Comparison of ENCODE assay signal across 22 mouse cellular contexts in genomic region chr19:54257889-54258288, GRCm38 (mm10).
DNase-seq lines count a peak whose midpoint lies in the region; ATAC-seq and TF ChIP-seq lines count a peak whose summit lies in the region.
"Had no signal": no experiment of that assay in that cellular context is flagged by ENCODE, and none has a peak within 500 bp of the region (broad histone marks: within the 10 kb centered on the region; RNA-seq: fewer than 3 reads in every experiment).

No protein-coding gene starts in this region.

- in situ Hi-C loops in CH12.LX (cut with MboI; ENCODE audit: low pct_ligation_motif_present, low pct_unique_long_range_greater_than_20kb, low sequenced_read_pairs), result no loop called here

- no peaks in the 10 kb centered on the region for H3K36me3 ChIP-seq in kidney, postnatal 0 days (ENCODE audit: insufficient read depth, low read length)
- no peaks in the 10 kb centered on the region for H3K36me3 ChIP-seq in kidney, adult 2 months (ENCODE audit: control insufficient read depth, insufficient read depth, low read length)
- no peaks in the 10 kb centered on the region for H3K36me3 ChIP-seq in CH12.LX (replicated peaks in 1 of 2; ENCODE audit: control insufficient read depth in 1 of 2, insufficient read depth in 1 of 2, low read length in 1 of 2)
- H3K36me3 ChIP-seq: embryonic facial prominence, embryonic 15.5 days; forebrain, embryonic 10.5 days; G1E; heart, embryonic 13.5 days; kidney, embryonic 15.5 days; limb, embryonic 12.5 days; liver, embryonic 13.5 days; neural tube, embryonic 12.5 days had no signal

- H3K27ac ChIP-seq in kidney, postnatal 0 days, result no peak overlapping the region
- no peak overlapping the region for H3K27ac ChIP-seq in kidney, adult 2 months (ENCODE audit: insufficient read depth, low read depth, low read length)
- H3K27ac ChIP-seq in CH12.LX (ENCODE audit: insufficient read depth, low read depth), result no peak overlapping the region
- H3K27ac ChIP-seq: embryonic facial prominence, embryonic 15.5 days; forebrain, embryonic 10.5 days; heart, embryonic 13.5 days; kidney, embryonic 15.5 days; limb, embryonic 12.5 days; liver, embryonic 13.5 days; neural tube, embryonic 12.5 days had no signal

- no peak for TF ChIP-seq EP300 in CH12.LX (IDR thresholded peaks at IDR 0.05; ENCODE audit: low read length)

- H3K27me3 ChIP-seq in kidney, postnatal 0 days (ENCODE audit: insufficient read depth, low read length), result no peaks in the 10 kb centered on the region
- no peaks in the 10 kb centered on the region for H3K27me3 ChIP-seq in kidney, adult 2 months (replicated peaks; ENCODE audit: control insufficient read depth, insufficient read depth, low read length)
- H3K27me3 ChIP-seq in CH12.LX (replicated peaks), result no peaks in the 10 kb centered on the region
- H3K27me3 ChIP-seq: kidney, embryonic 15.5 days; liver, embryonic 13.5 days; neural tube, embryonic 12.5 days had no signal

- H3K9me3 ChIP-seq in kidney, postnatal 0 days (replicated peaks; ENCODE audit: low read length), result no peaks in the 10 kb centered on the region
- H3K9me3 ChIP-seq in CH12.LX (replicated peaks; ENCODE audit: low read length), result no peaks in the 10 kb centered on the region
- H3K9me3 ChIP-seq: embryonic facial prominence, embryonic 15.5 days; forebrain, embryonic 10.5 days; G1E; heart, embryonic 13.5 days; kidney, embryonic 15.5 days; limb, embryonic 12.5 days; liver, embryonic 13.5 days; neural tube, embryonic 12.5 days had no signal

- no peak overlapping the region for H3K4me3 ChIP-seq in kidney, postnatal 0 days (replicated peaks; ENCODE audit: low read depth, low read length)
- no peak overlapping the region for H3K4me3 ChIP-seq in kidney, adult 2 months (ENCODE audit: insufficient read depth, low read depth, low read length)
- no peak overlapping the region for H3K4me3 ChIP-seq in CH12.LX (replicated peaks in 1 of 3; ENCODE audit: low read depth in 2 of 3, low read length in 2 of 3, poor library complexity in 1 of 3)
- H3K4me3 ChIP-seq: embryonic facial prominence, embryonic 15.5 days; forebrain, embryonic 10.5 days; heart, embryonic 13.5 days; kidney, embryonic 15.5 days; limb, embryonic 12.5 days; liver, embryonic 13.5 days; neural tube, embryonic 12.5 days had no signal

- H3K4me2 ChIP-seq in kidney, postnatal 0 days (ENCODE audit: low read length), result no peak overlapping the region
- H3K4me2 ChIP-seq in CH12.LX (ENCODE audit: insufficient read depth, low read depth, poor library complexity, severe bottlenecking), result no peak overlapping the region
- H3K4me2 ChIP-seq: embryonic facial prominence, embryonic 15.5 days; heart, embryonic 13.5 days; kidney, embryonic 15.5 days; limb, embryonic 12.5 days; liver, embryonic 13.5 days; neural tube, embryonic 12.5 days had no signal

- TF ChIP-seq RAD21 in CH12.LX (IDR thresholded peaks at IDR 0.05; ENCODE audit: low read depth, low read length), result peak; percentile 32

- no peak for TF ChIP-seq POLR2A in kidney, adult 2 months (IDR thresholded peaks at IDR 0.05; ENCODE audit: low read depth, low read length)
- TF ChIP-seq POLR2A in CH12.LX (IDR thresholded peaks at IDR 0.05; ENCODE audit: low read depth, low read length), result no peak
- TF ChIP-seq POLR2A in brain, embryonic 14.5 days (IDR thresholded peaks at IDR 0.05; ENCODE audit: borderline replicate concordance, extremely low read depth, insufficient read depth, insufficient read length, poor library complexity, severe bottlenecking), result no peak

- ATAC-seq in kidney, postnatal 0 days (replicated peaks; ENCODE audit: low FRiP score, low read depth), result no peak

- 92% methylated on average over 3 of the region's 3 CpGs for WGBS in kidney, postnatal 0 days
- 88% methylated on average over 3 of the region's 3 CpGs for WGBS in kidney, adult 2 months

- H3K4me1 ChIP-seq in kidney, postnatal 0 days (replicated peaks; ENCODE audit: insufficient read depth, low read length), result no peaks in the 10 kb centered on the region
- H3K4me1 ChIP-seq in kidney, adult 2 months (ENCODE audit: control insufficient read depth, insufficient read depth, low read length), result no peaks in the 10 kb centered on the region
- H3K4me1 ChIP-seq in CH12.LX (ENCODE audit: control insufficient read depth in 1 of 2, insufficient read depth in 2 of 2), result peaks cover 4 to 37% of the 10 kb centered on the region in 2 experiments; a peak in 3 of 4 replicates
- H3K4me1 ChIP-seq: embryonic facial prominence, embryonic 15.5 days; heart, embryonic 13.5 days; kidney, embryonic 15.5 days; limb, embryonic 12.5 days; liver, embryonic 13.5 days had no signal

- H3K79me2 ChIP-seq in CH12.LX (replicated peaks; ENCODE audit: control insufficient read depth, extremely low read depth, insufficient read depth, poor library complexity, severe bottlenecking), result no peaks in the 10 kb centered on the region

- dilution Hi-C loops in CH12.LX (cut with MboI; ENCODE audit: extremely low pct_ligation_motif_present, extremely low pct_unique_long_range_greater_than_20kb, low sequenced_read_pairs), result no loop called here

- peak; percentile 10 for DNase-seq in embryo, embryonic 10 days (ENCODE audit: low spot score)
- no peak for DNase-seq in embryo, embryonic 10.5 days (ENCODE audit: low spot score)
- no peak for DNase-seq in kidney, postnatal 0 days (ENCODE audit: low spot score)
- DNase-seq in kidney, adult 2 months, result no peak
- no peak for DNase-seq in CH12.LX (ENCODE audit: extremely low read depth)
- DNase-seq in brain, embryonic 14.5 days (ENCODE audit: low read depth), result no peak
- DNase-seq in spleen, postnatal 10 days (ENCODE audit: low spot score in 2 of 2), result no peak
- no peak for DNase-seq in thymus, postnatal 4 days
- DNase-seq: adrenal gland, adult 8-10 months; cerebellum, adult 8-10 months; embryo, embryonic 11 days; gastrocnemius, postnatal 25 days; liver, embryonic 13.5 days; right cerebral cortex, postnatal 14 days; thymus, postnatal 25 days had no signal

- peak; percentile 49 for TF ChIP-seq CTCF in kidney, postnatal 0 days (IDR thresholded peaks at IDR 0.05; ENCODE audit: low read depth)
- TF ChIP-seq CTCF in kidney, adult 2 months (conservative IDR thresholded peaks at IDR 0.05; ENCODE audit: insufficient read depth, insufficient read length, low read depth, low read length), result no peak
- TF ChIP-seq CTCF in CH12.LX (conservative IDR thresholded peaks at IDR 0.05 in 1 of 2, IDR thresholded peaks at IDR 0.05 in 1 of 2; ENCODE audit: low read depth in 2 of 2, low read length in 2 of 2), result peak in 1 of 2 experiments; percentile 51; a peak in 2 of 4 replicates
- TF ChIP-seq CTCF in brain, embryonic 14.5 days (IDR thresholded peaks at IDR 0.05; ENCODE audit: borderline replicate concordance, extremely low read depth, insufficient read depth, insufficient read length), result peak; percentile 31; the same call in 1 of the 2 replicates

- no peak overlapping the region for H3K9ac ChIP-seq in kidney, postnatal 0 days (ENCODE audit: low read depth, low read length)
- no peak overlapping the region for H3K9ac ChIP-seq in CH12.LX (ENCODE audit: insufficient read depth, low read depth)
- H3K9ac ChIP-seq: embryonic facial prominence, embryonic 15.5 days; heart, embryonic 13.5 days; kidney, embryonic 15.5 days; limb, embryonic 12.5 days; liver, embryonic 13.5 days; neural tube, embryonic 12.5 days had no signal

TF ChIP-seq in CH12.LX, 34 proteins besides CTCF, POLR2A, EP300 and RAD21:
- TF ChIP-seq MEF2A (IDR thresholded peaks at IDR 0.05; ENCODE audit: borderline replicate concordance, low read depth, low read length) (no peak), SMC3 (IDR thresholded peaks at IDR 0.05; ENCODE audit: low read depth, low read length) (peak; percentile 32)
